Mouse (Mus musculus): ENCODE measurements at regions not wholly inside any gene's neighbourhood (a gene's known extent, or its start where the extent isn't known, plus 50 kb on each side); places are given as distances from the start of the nearest gene placed in this dataset.

- no peak for DNase-seq (ENCODE audit: low read depth, low spot score)
Measured at GRCm38 (mm10) chr4:107736866-107737265, 52.8 kb upstream of the Dmrtb1 start.

- peak; percentile 59 for DNase-seq (ENCODE audit: low read depth, low spot score)
Measured at GRCm38 (mm10) chr4:107737907-107738306, 53.9 kb upstream of the Dmrtb1 start.

- DNase-seq (ENCODE audit: low read depth, low spot score) = no peak
Measured at GRCm38 (mm10) chr4:107738776-107739175, 54.7 kb upstream of the Dmrtb1 start.

- no peak for DNase-seq (ENCODE audit: low read depth, low spot score)
Measured at GRCm38 (mm10) chr4:107739789-107740405, 55.9 kb upstream of the Dmrtb1 start.

- DNase-seq (ENCODE audit: low read depth, low spot score) = no peak
Measured at GRCm38 (mm10) chr4:107743646-107744045, 58.4 kb upstream of the Lrp8 start.

- no peak for DNase-seq (ENCODE audit: low read depth, low spot score)
Measured at GRCm38 (mm10) chr4:107746366-107746765, 55.7 kb upstream of the Lrp8 start.

GRCm38 (mm10) chr4:107746923-107747431 is 55.1 kb upstream of the Lrp8 start:
- DNase-seq (ENCODE audit: low read depth, low spot score) = no peak

GRCm38 (mm10) chr4:107747454-107747853 is 54.6 kb upstream of the Lrp8 start:
- no peak for DNase-seq (ENCODE audit: low read depth, low spot score)

- DNase-seq (ENCODE audit: low read depth, low spot score) = no peak
Measured at GRCm38 (mm10) chr4:107747907-107748628, 54.0 kb upstream of the Lrp8 start.

GRCm38 (mm10) chr4:107749045-107749444 is 53.0 kb upstream of the Lrp8 start:
- DNase-seq (ENCODE audit: low read depth, low spot score) = no peak

GRCm38 (mm10) chr4:107750017-107750416 is 52.0 kb upstream of the Lrp8 start:
- peak; percentile 25 for DNase-seq (ENCODE audit: low read depth, low spot score)
